Mouse (Mus musculus): ENCODE data around the gene Usp40. TPM values are rescaled to one million over a fixed set of nuclear protein-coding genes. Genes with fewer than 3 reads are reported as not detected.

Gene Usp40
- polyA plus RNA-seq, 1 experiment from 2014 or later: 10.0 TPM

- Histone ChIP-seq H3K9me3 (replicated peaks; ENCODE audit: control insufficient read depth, low read length) (no peaks in the 10 kb centered on the region), H3K4me1 (ENCODE audit: control insufficient read depth, low read depth, low read length) (peaks cover 18% of the 10 kb centered on the region), H3K4me2 (ENCODE audit: low read depth, low read length) (no peak overlapping the region), H3K36me3 (ENCODE audit: control insufficient read depth, insufficient read depth) (no peaks in the 10 kb centered on the region), H3K9ac (ENCODE audit: low read depth, low read length) (no peak overlapping the region), H3K27me3 (ENCODE audit: control insufficient read depth, insufficient read depth, low read depth, low read length) (no peaks in the 10 kb centered on the region), H3K4me3 (ENCODE audit: low read depth, low read length) (no peak overlapping the region), H3K27ac (ENCODE audit: low read length) (0 out of 2 replicates have a peak overlapping the region, but pooled peaks have one; percentile 14)
- 84% methylated on average over 2 of the region's 2 CpGs for WGBS (ENCODE audit: insufficient replicate concordance)
- peak; percentile 43 for ATAC-seq (ENCODE audit: low read depth)
These were observed 111.4 kb downstream of the Usp40 start for GRCm38 (mm10) chr1:87896921-87897320.

Small RNAs within 50 kb of the gene (microRNA-seq; reads per million reads assigned to microRNA genes)
- not detected for gene Gm25198

Other genes starting within 250 kb of the Usp40 start
- gene Sag, start 204.9 kb downstream of the Usp40 start, polyA plus RNA-seq (2015; fragmentation: Nextera tagmentation; extraction: Ambion mirVana): 0.46 and 0.50 TPM in 2 replicates
- gene Dgkd, start 155.3 kb downstream of the Usp40 start, polyA plus RNA-seq (2015; fragmentation: Nextera tagmentation; extraction: Ambion mirVana): 9.8 and 11.9 TPM in 2 replicates
- gene Ugt1a10, start 46.8 kb upstream of the Usp40 start, polyA plus RNA-seq (2015; fragmentation: Nextera tagmentation; extraction: Ambion mirVana): 0.14 and 0.20 TPM in 2 replicates
- gene Ugt1a9, start 62.2 kb upstream of the Usp40 start, polyA plus RNA-seq (2015; fragmentation: Nextera tagmentation; extraction: Ambion mirVana): 0.11 and 0.44 TPM in 2 replicates
- not detected in 2 replicates for gene Ugt1a8, start 79.3 kb upstream of the Usp40 start, polyA plus RNA-seq (2015; fragmentation: Nextera tagmentation; extraction: Ambion mirVana)
- gene Ugt1a7c, start 86.5 kb upstream of the Usp40 start, polyA plus RNA-seq (2015; fragmentation: Nextera tagmentation; extraction: Ambion mirVana): 3.0 TPM in 2 replicates
- gene Ugt1a6b, start 94.7 kb upstream of the Usp40 start, polyA plus RNA-seq (2015; fragmentation: Nextera tagmentation; extraction: Ambion mirVana): 18.7 and 20.1 TPM in 2 replicates
- gene Ugt1a6a, start 126.3 kb upstream of the Usp40 start, polyA plus RNA-seq (2015; fragmentation: Nextera tagmentation; extraction: Ambion mirVana): 21.1 and 21.8 TPM in 2 replicates
- gene Ugt1a5, start 157.5 kb upstream of the Usp40 start, polyA plus RNA-seq (2015; fragmentation: Nextera tagmentation; extraction: Ambion mirVana): 0.05 TPM in 1 of 2 replicates, not detected in the other
- 0.11 and 0.17 TPM in 2 replicates for gene Ugt1a2, start 192.1 kb upstream of the Usp40 start, polyA plus RNA-seq (2015; fragmentation: Nextera tagmentation; extraction: Ambion mirVana)
- 7.7 and 9.4 TPM in 2 replicates for gene Dnajb3, start 197.2 kb upstream of the Usp40 start, polyA plus RNA-seq (2015; fragmentation: Nextera tagmentation; extraction: Ambion mirVana)
- gene Ugt1a1, start 203.4 kb upstream of the Usp40 start, polyA plus RNA-seq (2015; fragmentation: Nextera tagmentation; extraction: Ambion mirVana): 0.11 and 0.21 TPM in 2 replicates
- gene Mroh2a, start 218.4 kb upstream of the Usp40 start, polyA plus RNA-seq (2015; fragmentation: Nextera tagmentation; extraction: Ambion mirVana): 0.54 and 0.61 TPM in 2 replicates